In genomic region chr11:99948175-99948574, GRCm38 (mm10) we compare ENCODE assay signal across 25 mouse cellular contexts. TPM values are rescaled to one million over a fixed set of nuclear protein-coding genes. Genes with fewer than 3 reads are reported as not detected.
"Had no signal": no experiment of that assay in that cellular context is flagged by ENCODE, and none has a peak within 500 bp of the region (broad histone marks: within the 10 kb centered on the region; RNA-seq: fewer than 3 reads in every experiment).

Gene Krtap9-5 (plus strand): TSS chr11:99948475.

- H3K4me2 ChIP-seq: lung, embryonic 14.5 days; neural tube, embryonic 13.5 days; neural tube, embryonic 15.5 days had no signal

- H3K9me3 ChIP-seq: neural tube, embryonic 15.5 days had no signal

- H3K9ac ChIP-seq: liver, embryonic 14.5 days; lung, embryonic 14.5 days; neural tube, embryonic 13.5 days; neural tube, embryonic 15.5 days had no signal

- DNase-seq: lung, adult 18-20 months; lung, embryonic 14.5 days; lung, postnatal 10 days; lung, postnatal 4 days; midbrain, embryonic 14.5 days; right cerebral cortex, adult 18-20 months; right cerebral cortex, postnatal 25 days; right cerebral cortex, postnatal 4 days; spleen, adult 18-20 months; thymus, adult 18-20 months; thymus, postnatal 14 days; thymus, postnatal 36 days had no signal

- H3K4me3 ChIP-seq: myocyte; neural tube, embryonic 13.5 days; neural tube, embryonic 15.5 days had no signal

- H3K27ac ChIP-seq: liver, embryonic 14.5 days; neural tube, embryonic 13.5 days; neural tube, embryonic 15.5 days had no signal

- H3K4me1 ChIP-seq: neural tube, embryonic 13.5 days; neural tube, embryonic 15.5 days had no signal

- H3K36me3 ChIP-seq: neural tube, embryonic 13.5 days; neural tube, embryonic 15.5 days had no signal

- H3K27me3 ChIP-seq: neural tube, embryonic 13.5 days; neural tube, embryonic 15.5 days had no signal

RNA-seq across cellular contexts. Expression of gene Krtap9-5, which starts in this region (rescaled TPM):
- total RNA-seq: megakaryocyte, adult 5-6 weeks; megakaryocyte-erythroid progenitor cell, adult 5-6 weeks had no signal
- polyA plus RNA-seq: liver, embryonic 14.5 days; liver, embryonic 16.5 days; lung, embryonic 14.5 days; lung, embryonic 16.5 days; midbrain, embryonic 14.5 days; myocyte; neural tube, embryonic 11.5 days; neural tube, embryonic 13.5 days; neural tube, embryonic 15.5 days; small intestine, adult 2 months; stomach, embryonic 14.5 days; stomach, embryonic 16.5 days; thymus, postnatal 0 days had no signal
